Mouse (Mus musculus): Measurements from ENCODE around the gene Ankzf1. TPM values are rescaled to one million over a fixed set of nuclear protein-coding genes. Genes with fewer than 3 reads are reported as not detected.
A peak's percentile ranks its signal among the peaks of the same experiment; 100 is the strongest.

Gene Ankzf1
- 10 to 100 TPM; 15.5 to 87.6 (median 43.1) TPM for total RNA-seq (2018; cell fraction: chromatin; rRNA removed)
- total RNA-seq (2018; cell fraction: cytosol; rRNA removed) = 1 to 10 TPM; 3.5 to 9.6 (median 6.0) TPM
- total RNA-seq (2018; cell fraction: nucleus; rRNA removed) = 10 to 100 TPM; 11.0 to 67.7 (median 28.4) TPM
- 7.3 to 11.6 TPM (median 9.2 TPM) in 3 replicates for polyA plus RNA-seq (2018)

DNA sequence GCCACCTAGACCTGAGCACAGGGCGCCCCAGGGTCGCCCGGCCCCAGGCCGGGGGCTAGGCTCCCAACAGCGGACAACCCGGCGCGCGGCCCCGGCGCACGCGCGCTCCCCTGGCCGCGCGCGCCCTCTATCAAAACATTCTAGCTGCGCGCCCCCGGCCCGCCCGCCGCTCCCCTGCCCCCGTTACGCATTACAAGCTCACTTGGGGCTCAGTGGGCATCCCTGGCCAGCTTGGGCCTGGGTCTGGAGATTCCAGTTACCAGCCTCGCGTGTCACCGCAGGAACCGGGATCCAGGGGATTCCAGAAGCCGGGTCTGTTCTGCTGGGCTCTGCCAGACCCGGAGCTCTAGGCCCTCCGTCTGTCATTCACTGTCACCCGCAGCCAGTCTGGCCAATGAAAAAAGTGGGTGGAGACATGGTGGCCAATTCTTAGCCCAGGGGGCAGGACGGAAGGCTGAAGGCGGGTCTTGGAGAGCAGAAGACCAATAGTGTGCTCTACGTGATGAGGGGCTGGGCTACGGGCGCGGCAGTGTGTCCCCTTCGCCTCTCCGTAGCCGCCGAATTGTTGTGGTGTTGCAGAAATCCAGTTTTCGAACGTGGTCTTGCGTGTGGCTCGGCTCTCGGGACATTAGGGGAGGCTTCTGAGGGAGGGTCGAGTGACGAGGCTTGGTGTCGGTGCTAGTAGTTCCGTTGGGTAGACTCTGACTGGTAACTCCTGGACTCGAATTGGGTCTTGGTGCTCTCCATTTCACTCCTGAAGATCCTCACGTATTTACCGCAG, at the start of gene Ankzf1, which contains the start of gene Atg9a:
Gene Ankzf1, plus strand, starts transcription at position 530 of the 781 bp plus-strand sequence.
Gene Atg9a, minus strand, starts transcription at position 575 of the 781 bp plus-strand sequence.
- peaks cover 14% of the 10 kb centered on the region; the same call in 1 of the 2 replicates for H3K79me2 ChIP-seq (ENCODE audit: inconsistent target)
- peak within 1 kb of the TSS; percentile 88 for H3K4me3 ChIP-seq (ENCODE audit: inconsistent target)
- peaks cover 19% of the 10 kb centered on the region; the same call in 1 of the 2 replicates for H3K36me3 ChIP-seq (ENCODE audit: inconsistent target)
- peak within 1 kb of the TSS; percentile 85 for H3K27ac ChIP-seq
- under 1% methylated on average over 56 of the region's 56 CpGs for WGBS (ENCODE audit: missing documents)

- Histone ChIP-seq H3K36me3 (ENCODE audit: inconsistent target) (peaks cover 54% of the 10 kb centered on the region), H3K27ac (peak within 1 kb of the TSS; percentile 97), H3K4me3 (ENCODE audit: inconsistent target) (peak within 1 kb of the TSS; percentile 94), H3K79me2 (ENCODE audit: inconsistent target) (peaks cover 48% of the 10 kb centered on the region)
- WGBS (ENCODE audit: missing documents) = 1% methylated on average over 91 of the region's 91 CpGs
Measured at GRCm38 (mm10) chr1:75142301-75143261, 49.4 kb upstream of the Ankzf1 start, which contains the start of the genes Cnppd1 and Retreg2. TSS of gene Cnppd1 (minus strand) at chr1:75142711. TSS of gene Retreg2 (plus strand) at chr1:75142778.

GRCm38 (mm10) chr1:75145589-75145988, 46.4 kb upstream of the Ankzf1 start:
- H3K79me2 ChIP-seq (ENCODE audit: inconsistent target) = peaks cover 27% of the 10 kb centered on the region
- 97% methylated on average over 3 of the region's 3 CpGs for whole genome bisulfite sequencing (ENCODE audit: missing documents)
- no peak overlapping the region for H3K27ac ChIP-seq
- H3K4me3 ChIP-seq (ENCODE audit: inconsistent target) = no peak overlapping the region
- peaks cover 45% of the 10 kb centered on the region for H3K36me3 ChIP-seq (ENCODE audit: inconsistent target)

DNA sequence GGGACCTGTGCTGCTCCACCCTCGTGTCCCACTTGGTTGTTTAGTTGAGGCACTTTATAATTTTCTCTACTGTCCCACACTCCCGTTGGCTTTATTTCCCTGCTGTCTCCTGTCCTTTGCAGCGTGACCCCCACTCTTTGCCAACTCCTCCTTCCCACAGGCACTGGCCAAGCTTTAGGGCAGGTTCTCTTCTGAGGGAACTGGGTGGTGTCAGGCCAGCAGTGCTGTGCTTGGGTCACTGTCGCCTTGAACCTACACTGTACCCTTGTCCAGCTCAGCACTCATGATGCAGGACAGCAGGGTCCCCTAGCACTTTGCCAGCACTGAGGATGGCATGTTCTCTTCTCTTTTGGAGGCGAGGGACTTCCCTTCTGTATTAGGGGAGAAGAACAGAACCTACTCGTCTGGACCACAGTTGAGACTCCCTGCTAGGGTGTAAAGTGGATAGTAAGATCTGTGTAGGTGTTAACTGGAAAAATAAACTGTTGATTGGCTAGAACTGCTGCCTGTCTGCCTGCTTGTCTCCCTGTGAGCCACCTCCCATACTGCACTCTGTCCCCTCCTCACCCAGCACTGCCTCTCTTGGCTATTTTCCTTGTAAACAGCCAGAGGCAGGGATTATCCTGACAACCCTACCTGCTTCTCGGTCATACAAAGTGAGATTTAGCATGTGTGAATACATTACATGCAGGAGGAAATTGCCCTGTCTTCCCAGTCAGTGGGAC, 44.4 kb upstream of the Ankzf1 start:
- WGBS (ENCODE audit: missing documents) = 92% methylated on average over 7 of the region's 7 CpGs
- Histone ChIP-seq H3K36me3 (ENCODE audit: inconsistent target) (peaks cover 45% of the 10 kb centered on the region), H3K4me3 (ENCODE audit: inconsistent target) (no peak overlapping the region), H3K79me2 (ENCODE audit: inconsistent target) (peaks cover 20% of the 10 kb centered on the region), H3K27ac (no peak overlapping the region)

DNA sequence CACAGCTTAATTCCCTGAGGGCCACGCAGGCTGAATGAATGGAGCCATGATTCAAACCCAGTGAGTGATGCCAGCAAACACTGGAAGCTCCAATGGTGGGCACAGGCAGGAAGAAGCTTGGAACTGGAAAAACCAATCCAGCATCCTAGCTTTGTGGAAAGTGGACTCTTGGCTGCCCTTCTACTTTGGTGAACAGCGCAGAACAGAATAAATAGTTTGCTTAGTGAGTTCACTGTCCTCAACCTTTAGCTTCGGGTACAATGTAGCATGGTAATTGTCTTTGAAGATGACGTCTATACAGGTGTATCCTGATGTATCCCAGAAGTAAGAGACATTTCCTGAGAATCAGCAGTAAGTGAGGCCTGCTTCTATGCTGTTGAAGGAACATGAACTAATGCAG, 43.2 kb upstream of the Ankzf1 start:
- H3K27ac ChIP-seq = no peak overlapping the region
- WGBS (ENCODE audit: missing documents) = 96% methylated on average over 4 of the region's 4 CpGs
- peaks cover 45% of the 10 kb centered on the region for H3K36me3 ChIP-seq (ENCODE audit: inconsistent target)
- peaks cover 13% of the 10 kb centered on the region for H3K79me2 ChIP-seq (ENCODE audit: inconsistent target)
- H3K4me3 ChIP-seq (ENCODE audit: inconsistent target) = no peak overlapping the region

DNA sequence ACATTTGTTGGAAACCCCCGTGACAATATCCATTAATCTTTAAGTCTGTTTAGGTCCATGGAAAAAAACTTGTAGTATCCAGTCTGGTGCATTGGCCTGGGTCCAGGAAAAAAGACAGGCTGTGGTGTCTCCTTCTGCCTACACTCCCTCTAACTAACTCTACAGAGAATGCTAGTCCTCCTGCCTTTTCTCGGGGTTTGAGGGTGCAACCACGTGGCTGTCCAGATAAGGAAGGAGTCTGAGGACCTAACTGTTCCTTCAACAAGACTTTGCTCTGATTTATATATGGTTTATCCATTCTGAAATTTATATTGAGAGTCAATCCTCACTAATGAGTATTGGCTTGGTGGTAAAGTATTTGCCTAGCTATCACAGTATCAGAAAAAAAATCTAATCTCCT, 36.1 kb upstream of the Ankzf1 start:
- 62% methylated on average over 3 of the region's 3 CpGs for WGBS (ENCODE audit: missing documents)
- Histone ChIP-seq H3K27ac (no peak overlapping the region), H3K79me2 (ENCODE audit: inconsistent target) (no peaks in the 10 kb centered on the region), H3K4me3 (ENCODE audit: inconsistent target) (no peak overlapping the region), H3K36me3 (ENCODE audit: inconsistent target) (no peaks in the 10 kb centered on the region)

DNA sequence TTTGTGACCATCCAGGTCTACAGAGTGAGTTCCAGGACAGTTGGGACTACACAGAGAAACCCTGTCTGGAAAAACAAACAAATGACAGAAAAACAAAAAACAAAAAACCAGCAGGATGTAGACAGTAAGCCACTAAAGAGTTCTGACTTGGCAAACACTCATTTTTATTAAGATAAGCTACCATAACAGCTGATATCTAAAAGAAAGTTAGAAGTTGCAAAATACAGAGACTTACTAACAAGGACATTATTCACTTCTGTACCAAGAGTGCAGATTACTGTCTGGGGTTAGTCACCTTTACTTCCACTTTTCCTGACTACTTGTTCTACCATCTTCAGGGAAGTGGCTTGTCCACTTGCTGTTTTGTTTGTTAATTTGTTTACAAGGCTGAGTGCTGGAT, 33.0 kb upstream of the Ankzf1 start:
- H3K79me2 ChIP-seq (ENCODE audit: inconsistent target) = no peaks in the 10 kb centered on the region
- H3K4me3 ChIP-seq (ENCODE audit: inconsistent target) = no peak overlapping the region
- no peak overlapping the region for H3K27ac ChIP-seq
- H3K36me3 ChIP-seq (ENCODE audit: inconsistent target) = no peaks in the 10 kb centered on the region

- 97% methylated on average over 5 of the region's 5 CpGs for WGBS (ENCODE audit: missing documents)
- Histone ChIP-seq H3K27ac (no peak overlapping the region), H3K36me3 (ENCODE audit: inconsistent target) (no peaks in the 10 kb centered on the region), H3K4me3 (ENCODE audit: inconsistent target) (no peak overlapping the region), H3K79me2 (ENCODE audit: inconsistent target) (no peaks in the 10 kb centered on the region)
Measured at GRCm38 (mm10) chr1:75159540-75160255, 32.3 kb upstream of the Ankzf1 start.

DNA sequence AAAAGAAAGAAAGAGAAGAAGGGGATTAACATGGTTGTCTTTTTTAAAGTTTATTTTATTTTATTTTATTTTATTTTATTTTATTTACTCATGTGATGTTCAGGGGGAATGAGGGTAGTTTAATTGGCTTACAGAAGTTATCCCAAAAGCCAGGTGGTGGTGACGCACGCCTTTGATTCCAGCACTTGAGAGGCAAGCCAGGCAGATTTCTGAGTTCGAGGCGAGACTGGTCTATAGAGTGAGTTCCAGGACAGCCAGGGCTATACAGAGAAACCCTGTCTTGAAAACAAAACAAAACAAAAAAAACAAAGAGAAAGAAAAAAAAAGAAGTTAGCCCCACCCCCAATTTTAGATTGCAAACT, 31.7 kb upstream of the Ankzf1 start:
- H3K4me3 ChIP-seq (ENCODE audit: inconsistent target) = no peak overlapping the region
- WGBS (ENCODE audit: missing documents) = 100% methylated on average over 4 of the region's 4 CpGs
- H3K79me2 ChIP-seq (ENCODE audit: inconsistent target) = no peaks in the 10 kb centered on the region
- no peaks in the 10 kb centered on the region for H3K36me3 ChIP-seq (ENCODE audit: inconsistent target)
- no peak overlapping the region for H3K27ac ChIP-seq

DNA sequence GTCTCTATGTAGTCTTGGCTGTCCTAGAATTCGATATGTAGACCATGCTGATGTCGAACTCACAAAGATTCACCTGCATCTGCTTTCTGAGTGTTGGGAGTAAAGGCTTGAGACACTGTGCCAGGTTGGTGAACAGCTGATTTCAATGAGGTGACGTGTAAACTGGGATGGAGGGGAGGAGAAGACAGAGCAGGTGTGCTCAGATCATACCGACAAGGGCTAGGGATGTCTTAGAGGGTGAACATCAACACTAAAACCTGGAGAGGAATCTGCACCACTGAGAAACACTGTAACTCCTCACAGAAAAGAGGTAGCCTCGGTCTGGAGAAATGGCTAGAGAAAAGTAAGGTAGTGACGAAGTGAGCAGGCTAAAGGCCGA, 23.9 kb upstream of the Ankzf1 start:
- H3K36me3 ChIP-seq (ENCODE audit: inconsistent target) = peaks cover 29% of the 10 kb centered on the region
- 19% methylated on average over 7 of the region's 7 CpGs for WGBS (ENCODE audit: missing documents)
- H3K4me3 ChIP-seq (ENCODE audit: inconsistent target) = peak overlapping the region; percentile 21
- no peaks in the 10 kb centered on the region for H3K79me2 ChIP-seq (ENCODE audit: inconsistent target)
- 0 out of 2 replicates have a peak overlapping the region, but pooled peaks have one; percentile 25 for H3K27ac ChIP-seq

DNA sequence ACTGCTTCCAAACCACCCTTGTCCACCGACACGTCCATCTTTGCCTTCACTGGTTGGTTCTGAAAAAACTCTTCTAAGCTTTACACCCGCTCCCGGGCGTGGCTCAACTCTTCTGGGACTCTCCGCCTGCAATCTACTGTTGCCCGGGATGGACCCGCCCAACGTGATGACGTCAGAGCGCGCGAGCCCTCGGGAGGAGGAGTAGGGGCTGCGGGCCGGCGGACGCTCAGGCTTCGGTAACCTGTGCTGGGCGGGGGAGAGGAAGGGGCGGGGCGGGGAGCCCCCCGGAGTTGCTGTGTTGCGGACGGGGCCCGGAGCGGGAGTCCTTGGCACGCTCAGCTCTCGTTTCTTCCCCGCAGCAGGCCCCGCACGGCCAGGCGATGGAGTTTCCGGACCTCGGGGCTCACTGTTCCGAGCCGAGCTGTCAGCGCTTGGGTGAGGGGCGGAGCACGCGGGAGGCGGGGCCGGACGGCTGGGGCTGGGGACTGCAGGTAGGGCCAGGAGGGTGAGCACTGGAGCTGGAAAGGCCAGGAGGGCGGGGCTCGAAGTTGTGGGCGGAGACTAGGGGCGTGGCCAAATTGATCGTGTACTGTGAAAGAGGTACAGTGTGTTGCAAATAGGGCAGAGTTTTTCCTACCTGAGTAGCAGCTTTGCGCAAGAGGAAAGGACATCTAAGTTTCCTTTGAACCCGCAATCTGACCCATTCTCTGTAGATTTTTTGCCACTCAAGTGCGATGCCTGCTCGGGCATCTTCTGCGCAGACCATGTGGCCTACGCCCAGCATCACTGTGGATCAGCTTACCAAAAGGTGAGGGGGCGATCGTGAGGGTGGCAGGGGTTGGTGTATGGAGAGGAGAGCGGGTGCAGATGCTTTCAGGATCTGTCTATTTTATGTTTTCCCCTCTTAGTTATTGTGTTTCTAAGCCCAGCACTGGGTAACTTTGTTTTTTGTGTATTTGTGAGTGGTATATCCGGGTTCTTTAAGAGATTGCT, 23.2 kb upstream of the Ankzf1 start, which contains the start of gene Zfand2b:
Gene Zfand2b, plus strand, starts transcription at position 175 of the 993 bp plus-strand sequence.
- WGBS (ENCODE audit: missing documents) = 6% methylated on average over 58 of the region's 59 CpGs
- 0 out of 2 replicates have a peak within 1 kb of the TSS, but pooled peaks have one; percentile 25 for H3K27ac ChIP-seq

GRCm38 (mm10) chr1:75179334-75180104, 12.4 kb upstream of the Ankzf1 start:
- Histone ChIP-seq H3K36me3 (ENCODE audit: inconsistent target) (peaks cover 27% of the 10 kb centered on the region), H3K27ac (no peak overlapping the region)
- WGBS (ENCODE audit: missing documents) = 3% methylated on average over 23 of the region's 23 CpGs

More for the DNA sequence above, 23.2 kb upstream of the Ankzf1 start, which contains the start of gene Zfand2b:
- no peaks in the 10 kb centered on the region for H3K79me2 ChIP-seq (ENCODE audit: inconsistent target)
- H3K36me3 ChIP-seq (ENCODE audit: inconsistent target) = peaks cover 34% of the 10 kb centered on the region
- H3K4me3 ChIP-seq (ENCODE audit: inconsistent target) = peak within 1 kb of the TSS; percentile 21

More at GRCm38 (mm10) chr1:75179334-75180104, 12.4 kb upstream of the Ankzf1 start:
- no peaks in the 10 kb centered on the region for H3K79me2 ChIP-seq (ENCODE audit: inconsistent target)
- H3K4me3 ChIP-seq (ENCODE audit: inconsistent target) = peak overlapping the region; percentile 44
